Mouse (Mus musculus): ENCODE data around the gene Ippk.

The Ippk gene

DNA sequence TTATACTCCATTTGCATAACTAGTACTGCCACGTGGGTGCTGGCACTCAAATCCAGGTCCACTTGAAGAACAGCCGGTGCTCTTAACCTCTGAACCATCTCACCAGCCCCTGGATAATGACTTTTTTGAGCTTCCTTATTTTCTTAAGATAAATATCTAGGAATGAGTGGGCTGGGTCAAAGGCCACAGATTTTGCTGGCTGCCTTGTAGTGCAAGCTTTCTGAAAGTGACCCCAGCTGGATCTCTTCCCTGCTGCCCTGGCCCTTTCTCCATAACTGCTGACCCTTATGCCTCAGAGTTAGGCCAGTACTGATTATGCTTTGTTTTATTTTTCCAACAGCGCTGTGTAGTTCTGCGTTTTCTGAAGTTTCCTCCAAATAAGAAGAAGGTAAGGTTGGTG, 9.5 kb downstream of the Ippk start:
- no peak for DNase-seq (ENCODE audit: low spot score)

DNA sequence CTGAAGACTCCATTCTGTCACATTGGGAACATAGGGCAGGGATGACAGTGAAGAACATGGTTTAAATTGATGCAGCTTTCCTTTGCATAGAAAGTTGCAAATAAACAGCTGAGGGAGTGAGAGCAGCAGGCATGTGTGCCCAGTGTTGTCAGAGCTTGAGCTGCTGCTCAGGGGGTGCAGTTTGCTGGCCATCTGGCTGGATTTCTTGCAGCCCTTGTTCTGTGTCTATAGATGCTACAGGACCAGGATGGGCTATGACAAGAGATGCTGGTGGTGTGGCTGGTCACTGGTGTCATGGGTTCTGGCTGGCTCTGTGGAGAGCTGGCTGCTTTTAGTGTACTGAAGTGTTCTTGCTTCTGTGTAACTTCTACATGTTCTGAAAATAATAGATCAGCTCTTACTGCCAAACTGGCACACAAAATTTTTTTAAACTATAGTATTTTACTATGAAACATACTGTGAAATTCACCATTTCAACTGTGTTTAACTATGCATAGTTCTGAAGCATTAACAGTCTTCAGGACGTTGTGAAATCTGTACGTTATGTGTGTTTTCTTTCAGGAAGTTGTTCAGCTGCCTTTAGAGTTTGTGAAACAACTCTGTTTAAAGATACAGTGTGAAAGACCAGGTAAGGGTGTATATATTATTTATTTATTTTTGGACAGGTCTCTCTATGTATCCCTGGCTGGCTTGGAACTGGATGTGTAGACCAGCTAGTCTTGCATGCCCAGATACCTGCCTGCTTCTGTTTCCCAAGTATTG, 12.4 kb downstream of the Ippk start:
- no peak for DNase-seq (ENCODE audit: low spot score)

DNA sequence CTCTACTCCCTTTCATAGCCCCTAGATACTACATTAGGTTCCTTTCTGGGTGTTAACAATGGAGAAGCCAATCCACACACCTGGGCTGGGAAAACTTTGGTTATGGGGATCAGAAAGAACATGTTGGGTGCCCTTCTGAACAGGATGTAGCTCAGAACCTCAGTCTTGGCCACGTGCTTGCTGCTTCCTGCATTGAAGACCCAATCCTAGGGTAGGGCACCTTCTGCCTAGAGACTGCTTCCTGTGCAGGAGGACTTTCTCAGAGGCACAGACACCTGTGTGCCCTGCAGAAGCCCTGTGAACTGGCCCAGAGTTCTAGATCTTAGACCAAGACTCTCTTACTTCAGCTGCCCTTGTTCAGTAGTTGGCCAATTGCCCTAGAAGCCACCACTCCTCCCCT, 14.7 kb downstream of the Ippk start:
- no peak for DNase-seq (ENCODE audit: low spot score)

- DNase-seq (ENCODE audit: low spot score) = no peak
Observed at GRCm38 (mm10) chr13:49436170-49436569, 15.1 kb downstream of the Ippk start.

- DNase-seq (ENCODE audit: low spot score) = no peak
Observed at GRCm38 (mm10) chr13:49444451-49444850, 23.4 kb downstream of the Ippk start.

GRCm38 (mm10) chr13:49449318-49449749, 28.3 kb downstream of the Ippk start:
- peak; percentile 86 for DNase-seq (ENCODE audit: low spot score)

DNA sequence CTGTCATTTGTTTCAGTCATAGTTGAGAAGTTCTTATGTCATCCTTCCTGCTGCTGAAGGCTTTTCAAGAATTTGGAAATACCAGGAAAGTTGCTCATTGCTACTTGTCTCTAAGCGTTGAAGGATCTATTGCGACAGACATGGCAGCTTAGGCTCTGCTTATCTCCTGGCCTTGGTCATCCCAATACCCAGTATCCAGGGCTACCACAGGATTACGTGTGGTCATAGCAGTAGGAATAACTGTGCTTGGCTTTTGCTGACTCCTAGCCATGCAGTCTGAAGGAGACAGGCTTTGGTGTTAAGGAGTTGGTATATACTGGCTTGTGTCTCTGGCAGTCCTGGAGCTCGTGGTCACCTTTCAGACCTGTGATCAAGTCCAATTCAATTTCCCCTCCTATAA, 39.2 kb downstream of the Ippk start:
- no peak for DNase-seq (ENCODE audit: low spot score)

GRCm38 (mm10) chr13:49460692-49461414, 39.8 kb downstream of the Ippk start:
- no peak for DNase-seq (ENCODE audit: low spot score)

- no peak for DNase-seq (ENCODE audit: low spot score)
Observed at GRCm38 (mm10) chr13:49461458-49462132, 40.5 kb downstream of the Ippk start.

- DNase-seq (ENCODE audit: low spot score) = no peak
Observed at GRCm38 (mm10) chr13:49462921-49463320, 41.9 kb downstream of the Ippk start.

DNA sequence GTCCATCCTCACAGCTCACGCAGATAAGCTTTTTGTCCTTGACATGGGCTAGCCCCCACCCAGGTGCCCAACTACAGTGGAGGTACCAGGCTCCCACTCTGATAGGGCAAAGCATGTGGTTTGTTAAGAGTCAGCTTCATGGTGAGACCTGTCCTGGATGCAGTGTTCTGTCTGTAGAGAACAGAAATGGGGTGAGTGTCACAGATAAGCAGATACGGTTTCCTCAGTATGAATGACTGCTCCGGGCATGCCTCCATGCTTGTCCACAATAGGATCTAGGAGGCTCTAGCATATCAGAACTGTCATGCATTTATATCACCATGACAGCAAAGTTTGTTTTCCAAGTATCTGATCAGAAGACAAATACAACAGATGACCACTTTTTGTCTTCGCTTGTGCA, 44.8 kb downstream of the Ippk start:
- no peak for DNase-seq (ENCODE audit: low spot score)

- DNase-seq (ENCODE audit: low spot score) = no peak
Observed at GRCm38 (mm10) chr13:49466393-49467075, 45.5 kb downstream of the Ippk start.

GRCm38 (mm10) chr13:49467585-49467984, 46.5 kb downstream of the Ippk start:
- peak; percentile 19 for DNase-seq (ENCODE audit: low spot score)

DNA sequence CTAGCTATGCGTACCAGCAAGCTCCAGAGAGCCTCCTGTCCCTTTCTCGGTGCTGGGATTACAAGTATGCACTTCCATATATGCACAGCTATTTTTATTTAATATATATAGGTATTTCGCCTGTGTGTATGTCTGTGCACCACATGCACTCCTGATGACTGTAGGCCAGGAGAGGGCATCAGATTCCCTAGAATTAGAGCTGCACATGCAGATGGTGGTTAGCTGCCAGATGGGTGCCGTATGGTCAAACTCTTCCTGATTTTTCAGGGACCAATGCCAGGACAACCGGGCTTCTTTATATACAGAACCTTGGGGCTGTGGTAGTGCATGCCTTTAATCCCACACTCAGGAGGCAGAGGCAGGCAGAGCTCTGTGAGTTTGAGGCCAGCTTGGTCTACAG, 48.0 kb downstream of the Ippk start:
- DNase-seq (ENCODE audit: low spot score) = no peak

- DNase-seq (ENCODE audit: low spot score) = no peak
Observed at GRCm38 (mm10) chr13:49470319-49470718, 49.3 kb downstream of the Ippk start.

- DNase-seq (ENCODE audit: low spot score) = no peak
Observed at GRCm38 (mm10) chr13:49470806-49471205, 49.8 kb downstream of the Ippk start.

GRCm38 (mm10) chr13:49471981-49472675, 51.1 kb downstream of the Ippk start:
- DNase-seq (ENCODE audit: low spot score) = no peak

GRCm38 (mm10) chr13:49472676-49473005, 51.6 kb downstream of the Ippk start:
- DNase-seq (ENCODE audit: low spot score) = no peak

- DNase-seq (ENCODE audit: low spot score) = no peak
Observed at GRCm38 (mm10) chr13:49477887-49478286, 56.8 kb downstream of the Ippk start.

DNA sequence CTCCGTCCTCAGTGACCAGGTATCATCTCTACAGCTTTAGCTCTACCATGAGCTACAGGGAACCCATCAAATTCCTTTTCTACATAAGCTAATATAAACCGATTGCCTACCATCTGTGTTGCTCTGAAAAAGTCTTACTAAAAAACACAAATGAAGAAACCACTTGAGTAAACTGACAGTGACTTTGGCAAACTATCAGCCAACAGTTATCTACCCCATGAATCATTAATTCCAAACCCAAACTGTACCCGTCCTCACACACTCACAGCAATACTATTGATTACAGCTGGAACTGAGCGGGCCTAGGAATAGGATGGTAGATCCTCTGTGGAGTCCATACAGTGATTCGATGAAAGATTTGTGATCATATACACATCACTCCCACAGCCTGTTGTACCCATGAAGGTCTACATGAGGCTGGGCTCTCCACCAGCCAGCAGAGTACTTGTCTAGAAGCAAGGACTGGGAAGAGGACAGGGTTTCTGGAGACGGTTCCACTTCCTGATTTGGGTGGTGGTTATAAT, 57.9 kb downstream of the Ippk start:
- no peak for DNase-seq (ENCODE audit: low spot score)

DNA sequence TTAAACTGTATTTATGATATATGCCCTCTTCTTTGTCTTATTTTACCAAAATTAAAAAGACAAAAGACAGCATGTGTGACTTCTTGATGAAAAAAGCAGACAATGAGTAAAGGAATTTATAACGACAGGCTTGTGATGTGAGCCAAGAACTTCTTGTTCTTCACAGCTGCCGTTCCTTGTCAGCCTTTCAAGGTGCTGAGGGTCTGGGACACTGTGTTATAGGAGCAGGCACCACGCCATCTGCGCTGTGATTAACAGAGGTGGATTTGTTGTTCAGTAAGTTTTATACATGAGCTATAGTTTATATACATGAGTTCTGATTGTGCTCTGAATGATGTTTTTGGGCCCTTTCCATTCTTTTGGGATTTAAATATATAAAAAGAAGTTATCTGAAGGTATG, 58.4 kb downstream of the Ippk start:
- DNase-seq (ENCODE audit: low spot score) = no peak

- DNase-seq (ENCODE audit: low spot score) = no peak
Observed at GRCm38 (mm10) chr13:49480057-49480456, 59.0 kb downstream of the Ippk start.
